Mouse (Mus musculus) lung, embryonic 14.5 days (tissue): Measurements from ENCODE around the gene Ciao2a. TPM values are rescaled to one million over a fixed set of nuclear protein-coding genes. Genes with fewer than 3 reads are reported as not detected.

Experiments used
- ATAC-seq: fragments of 200-750 bp; cut with Nextera tagmentation; 2 replicates; pipeline ENCODE4 v1.8.0; 2017; ENCODE audit warnings: mild to moderate bottlenecking, moderate TSS enrichment, moderate library complexity; ENCODE audit not compliant: insufficient read depth
- DNase-seq: peaks from one replicate; pipeline ENCODE4 v3.0.0-alpha.2; 2015
- H3K27ac ChIP-seq: fragments of 300-500 bp; sonication (generic); 2 replicates; pipeline ENCODE4 v1.5.1; 2014; ENCODE audit warnings: low read depth, mild to moderate bottlenecking, moderate library complexity
- H3K27me3 ChIP-seq: fragments of 300-500 bp; sonication (generic); 2 replicates; pipeline ENCODE4 v1.6.1; 2014; ENCODE audit warnings: low read length, control low read depth; ENCODE audit not compliant: insufficient read depth
- H3K36me3 ChIP-seq: fragments of 300-500 bp; sonication (generic); 2 replicates; pipeline ENCODE4 v1.6.1; 2014; ENCODE audit warnings: control low read depth; ENCODE audit not compliant: insufficient read depth
- H3K4me1 ChIP-seq: fragments of 300-500 bp; sonication (generic); 2 replicates; pipeline ENCODE4 v1.6.1; 2014; ENCODE audit warnings: antibody characterized with exemption, control low read depth; ENCODE audit not compliant: insufficient read depth
- H3K4me2 ChIP-seq: fragments of 300-500 bp; sonication (generic); 2 replicates; pipeline ENCODE4 v1.6.1; 2014; ENCODE audit warnings: mild to moderate bottlenecking
- H3K4me3 ChIP-seq: fragments of 300-500 bp; sonication (generic); 2 replicates; pipeline ENCODE4 v1.5.1; 2014; ENCODE audit warnings: low read depth, low read length
- H3K9ac ChIP-seq: fragments of 300-500 bp; sonication (generic); 2 replicates; pipeline ENCODE4 v1.6.1; 2014
- H3K9me3 ChIP-seq: fragments of 300-500 bp; sonication (generic); 2 replicates; pipeline ENCODE4 v1.6.1; 2016; ENCODE audit warnings: low read depth, low read length, control low read depth
- CTCF ChIP-seq: IDR thresholded peaks from 2 replicates; pipeline ENCODE4 v1.5.1; 2016; ENCODE audit warnings: antibody characterized with exemption, low read depth
- WGBS: fragments of 180-500 bp; shearing (Covaris S2); extraction: QIAGEN DNeasy Blood & Tissue Kit; methylation state at CpG from one replicate; pipeline ENCODE4 v1.1.7; 2014; 5-methylcytosine and 5-hydroxymethylcytosine counted together
- polyA plus RNA-seq: library from polyadenylated mRNA; unstranded; fragments of >200 nt; fragmentation: Nextera tagmentation; extraction: Ambion mirVana; gene quantifications from 2 replicates; pipeline ENCODE4 v1.2.1, GENCODE M21; 2014

The Ciao2a gene
- polyA plus RNA-seq, 1 experiment from 2014 or later, result 145 TPM

- no peak overlapping the region for H3K4me2 ChIP-seq
- no peak for DNase-seq
- 88% methylated on average over 4 of the region's 4 CpGs for WGBS
- no peak for TF ChIP-seq CTCF
- no peak overlapping the region for H3K4me3 ChIP-seq
- no peaks in the 10 kb centered on the region for H3K27me3 ChIP-seq
- no peaks in the 10 kb centered on the region; the same call in 1 of the 2 replicates for H3K4me1 ChIP-seq
- H3K9ac ChIP-seq, result no peak overlapping the region
- no peak for ATAC-seq
- H3K36me3 ChIP-seq, result peaks cover 3% of the 10 kb centered on the region; the same call in 1 of the 2 replicates
- H3K27ac ChIP-seq, result no peak overlapping the region
- no peaks in the 10 kb centered on the region for H3K9me3 ChIP-seq
Observed at GRCm38 (mm10) chr9:66120106-66120505, 6.3 kb upstream of the Ciao2a start.

GRCm38 (mm10) chr9:66120945-66121344 lies 5.5 kb upstream of the Ciao2a start:
- no peaks in the 10 kb centered on the region; the same call in 1 of the 2 replicates for H3K4me1 ChIP-seq
- H3K27ac ChIP-seq, result no peak overlapping the region
- H3K4me3 ChIP-seq, result no peak overlapping the region
- TF ChIP-seq CTCF, result no peak
- H3K9me3 ChIP-seq, result no peaks in the 10 kb centered on the region
- no peak overlapping the region for H3K4me2 ChIP-seq
- H3K9ac ChIP-seq, result no peak overlapping the region
- ATAC-seq (no peak), DNase-seq (no peak)
- H3K27me3 ChIP-seq, result no peaks in the 10 kb centered on the region
- 72% methylated on average over 3 of the region's 3 CpGs for WGBS
- H3K36me3 ChIP-seq, result peaks cover 3% of the 10 kb centered on the region; the same call in 1 of the 2 replicates

GRCm38 (mm10) chr9:66121421-66121820 lies 5.0 kb upstream of the Ciao2a start:
- Histone ChIP-seq H3K27me3 (no peaks in the 10 kb centered on the region), H3K36me3 (peaks cover 3% of the 10 kb centered on the region; the same call in 1 of the 2 replicates), H3K9me3 (no peaks in the 10 kb centered on the region), H3K9ac (no peak overlapping the region), H3K4me2 (no peak overlapping the region), H3K4me1 (no peaks in the 10 kb centered on the region; the same call in 1 of the 2 replicates), H3K4me3 (no peak overlapping the region), H3K27ac (no peak overlapping the region)
- TF ChIP-seq CTCF, result no peak
- ATAC-seq (no peak), DNase-seq (no peak)

- Histone ChIP-seq H3K27ac (0 out of 2 replicates have a peak overlapping the region, but pooled peaks have one; percentile 85), H3K9ac (peak overlapping the region; percentile 85), H3K27me3 (no peaks in the 10 kb centered on the region), H3K4me2 (peak overlapping the region; percentile 78), H3K36me3 (no peaks in the 10 kb centered on the region), H3K4me1 (peaks cover 7% of the 10 kb centered on the region), H3K9me3 (no peaks in the 10 kb centered on the region), H3K4me3 (peak overlapping the region; percentile 84)
- ATAC-seq, result no peak
- no peak for TF ChIP-seq CTCF
- DNase-seq, result no peak
- WGBS, result 10% methylated on average over 5 of the region's 5 CpGs
Observed at GRCm38 (mm10) chr9:66123648-66124047, 2.8 kb upstream of the Ciao2a start.

GRCm38 (mm10) chr9:66124111-66124531 lies 2.3 kb upstream of the Ciao2a start:
- peak; percentile 39; the same call in 1 of the 2 replicates for ATAC-seq
- peak; percentile 61 for DNase-seq
- Histone ChIP-seq H3K9me3 (no peaks in the 10 kb centered on the region), H3K4me1 (peaks cover 7% of the 10 kb centered on the region), H3K27ac (peak overlapping the region; percentile 85), H3K27me3 (no peaks in the 10 kb centered on the region), H3K9ac (peak overlapping the region; percentile 85), H3K36me3 (no peaks in the 10 kb centered on the region), H3K4me3 (peak overlapping the region; percentile 84), H3K4me2 (peak overlapping the region; percentile 78)
- WGBS, result under 1% methylated on average over 12 of the region's 12 CpGs
- no peak for TF ChIP-seq CTCF

GRCm38 (mm10) chr9:66124681-66125542 lies 1.5 kb upstream of the Ciao2a start:
- Histone ChIP-seq H3K4me3 (peak overlapping the region; percentile 84), H3K27me3 (no peaks in the 10 kb centered on the region), H3K4me2 (peak overlapping the region; percentile 78), H3K4me1 (peaks cover 7% of the 10 kb centered on the region), H3K9ac (peak overlapping the region; percentile 85), H3K27ac (peak overlapping the region; percentile 85), H3K9me3 (no peaks in the 10 kb centered on the region), H3K36me3 (no peaks in the 10 kb centered on the region)
- DNase-seq (peak; percentile 98), ATAC-seq (peak; percentile 98)
- 17% methylated on average over 33 of the region's 33 CpGs for WGBS
- TF ChIP-seq CTCF, result no peak

- WGBS, result 45% methylated on average over 12 of the region's 12 CpGs
- no peak for ATAC-seq
- Histone ChIP-seq H3K27me3 (no peaks in the 10 kb centered on the region), H3K27ac (peak overlapping the region; percentile 80), H3K4me3 (peak overlapping the region; percentile 70), H3K4me1 (peaks cover 7% of the 10 kb centered on the region), H3K9ac (peak overlapping the region; percentile 43), H3K36me3 (0 out of 2 replicates have a peak, but pooled peaks cover 3% of the 10 kb centered on the region), H3K9me3 (no peaks in the 10 kb centered on the region), H3K4me2 (peak overlapping the region; percentile 78)
- DNase-seq, result peak; percentile 15
- no peak for TF ChIP-seq CTCF
Observed at GRCm38 (mm10) chr9:66125543-66126455, 612 bp upstream of the Ciao2a start.
